Mouse (Mus musculus) megakaryocyte, embryonic 14.5 days (primary cell): ENCODE measurements around the gene Spata5.

Experiments used
- FLI1 ChIP-seq: IDR thresholded peaks from 2 replicates; pipeline ENCODE4 v1.6.1; 2012; ENCODE audit warnings: low read length, inconsistent platforms, mixed read lengths
- GATA1 ChIP-seq: IDR thresholded peaks from 3 replicates; pipeline ENCODE4 v1.6.1; 2012; ENCODE audit warnings: mixed read lengths, low read length, inconsistent platforms, borderline replicate concordance

- no peak for TF ChIP-seq GATA1
- TF ChIP-seq FLI1: no peak
Measured at GRCm38 (mm10) chr3:37518611-37519010, 98.9 kb downstream of the Spata5 start.
